Mouse (Mus musculus): ENCODE measurements around the gene Cdk6.

DNA sequence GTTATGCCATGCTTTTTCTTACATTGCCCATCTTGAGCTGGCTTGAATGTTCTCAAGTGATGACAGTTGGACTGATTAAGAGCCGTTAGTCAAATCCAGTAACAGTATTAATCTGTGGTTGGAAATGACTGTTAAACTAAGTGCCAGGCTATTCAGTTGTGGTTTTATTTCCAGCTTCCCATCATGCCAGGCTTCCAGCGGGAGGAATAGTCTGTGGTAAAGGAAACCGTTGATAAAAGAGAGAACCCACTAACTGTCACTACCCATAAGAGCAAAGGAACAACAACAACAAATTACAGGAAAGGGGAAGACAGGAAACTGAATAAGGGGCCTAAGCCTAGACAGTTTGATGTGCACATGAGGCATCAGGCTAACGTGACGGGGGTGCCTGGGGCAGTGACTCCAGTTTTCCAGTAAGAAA lies 156.2 kb downstream of the Cdk6 start:
- TF ChIP-seq CTCF (IDR thresholded peaks at IDR 0.05; ENCODE audit: low read depth, low read length) (no peak), POLR2A (IDR thresholded peaks at IDR 0.05; ENCODE audit: insufficient read depth, low read length) (no peak), EP300 (IDR thresholded peaks at IDR 0.05; ENCODE audit: insufficient read depth, low read depth, low read length) (no peak)
